Mouse (Mus musculus): ENCODE data around the gene Cmss1. TPM values are rescaled to one million over a fixed set of nuclear protein-coding genes. Genes with fewer than 3 reads are reported as not detected.

The Cmss1 gene
- total and polyA plus RNA-seq, 2 experiments from 2014 or later, result 14.7 to 43.4 TPM

- no peak overlapping the region for H3K27ac ChIP-seq (ENCODE audit: low read depth, low read length)
- WGBS, result 83% methylated on average over 1 of the region's 1 CpGs
- H3K4me1 ChIP-seq (ENCODE audit: insufficient read depth, low read length), result no peaks in the 10 kb centered on the region
- H3K36me3 ChIP-seq (ENCODE audit: insufficient read depth, low read length), result no peaks in the 10 kb centered on the region
- no peak overlapping the region for H3K4me3 ChIP-seq (ENCODE audit: low read depth, low read length)
- ATAC-seq (ENCODE audit: low FRiP score) (no peak), DNase-seq (ENCODE audit: low spot score) (no peak)
- no peak overlapping the region for H3K4me2 ChIP-seq (ENCODE audit: low read depth, low read length, poor library complexity, severe bottlenecking)
- H3K9me3 ChIP-seq (ENCODE audit: low read length), result no peaks in the 10 kb centered on the region
- no peaks in the 10 kb centered on the region for H3K27me3 ChIP-seq (ENCODE audit: insufficient read depth, low read length)
- H3K9ac ChIP-seq (replicated peaks; ENCODE audit: low read length, poor library complexity, severe bottlenecking), result no peak overlapping the region
- TF ChIP-seq CTCF (IDR thresholded peaks at IDR 0.05), result no peak
These were observed 71.9 kb downstream of the Cmss1 start for GRCm38 (mm10) chr16:57534811-57535210.

- Histone ChIP-seq H3K27ac (ENCODE audit: low read depth, low read length) (no peak overlapping the region), H3K27me3 (ENCODE audit: insufficient read depth, low read length) (no peaks in the 10 kb centered on the region), H3K9ac (replicated peaks; ENCODE audit: low read length, poor library complexity, severe bottlenecking) (no peak overlapping the region), H3K4me2 (ENCODE audit: low read depth, low read length, poor library complexity, severe bottlenecking) (no peak overlapping the region), H3K36me3 (ENCODE audit: insufficient read depth, low read length) (no peaks in the 10 kb centered on the region), H3K4me1 (ENCODE audit: insufficient read depth, low read length) (no peaks in the 10 kb centered on the region), H3K9me3 (ENCODE audit: low read length) (no peaks in the 10 kb centered on the region), H3K4me3 (ENCODE audit: low read depth, low read length) (no peak overlapping the region)
- no peak for DNase-seq (ENCODE audit: low spot score)
- no peak for ATAC-seq (ENCODE audit: low FRiP score)
- no peak for TF ChIP-seq CTCF (IDR thresholded peaks at IDR 0.05)
- WGBS, result 89% methylated on average over 1 of the region's 1 CpGs
These were observed 72.3 kb downstream of the Cmss1 start for GRCm38 (mm10) chr16:57534365-57534764.

GRCm38 (mm10) chr16:57532081-57532493, 74.6 kb downstream of the Cmss1 start:
- no peak overlapping the region for H3K9ac ChIP-seq (replicated peaks; ENCODE audit: low read length, poor library complexity, severe bottlenecking)
- H3K9me3 ChIP-seq (ENCODE audit: low read length), result no peaks in the 10 kb centered on the region
- H3K27me3 ChIP-seq (ENCODE audit: insufficient read depth, low read length), result no peaks in the 10 kb centered on the region
- 50% methylated on average over 6 of the region's 6 CpGs for WGBS
- H3K4me2 ChIP-seq (ENCODE audit: low read depth, low read length, poor library complexity, severe bottlenecking), result no peak overlapping the region
- H3K4me3 ChIP-seq (ENCODE audit: low read depth, low read length), result no peak overlapping the region
- H3K4me1 ChIP-seq (ENCODE audit: insufficient read depth, low read length), result no peaks in the 10 kb centered on the region
- no peak for TF ChIP-seq CTCF (IDR thresholded peaks at IDR 0.05)
- DNase-seq (ENCODE audit: low spot score) (no peak), ATAC-seq (ENCODE audit: low FRiP score) (no peak)
- H3K27ac ChIP-seq (ENCODE audit: low read depth, low read length), result no peak overlapping the region
- H3K36me3 ChIP-seq (ENCODE audit: insufficient read depth, low read length), result no peaks in the 10 kb centered on the region

GRCm38 (mm10) chr16:57530547-57530946, 76.1 kb downstream of the Cmss1 start:
- no peaks in the 10 kb centered on the region for H3K4me1 ChIP-seq (ENCODE audit: insufficient read depth, low read length)
- H3K9ac ChIP-seq (replicated peaks; ENCODE audit: low read length, poor library complexity, severe bottlenecking), result no peak overlapping the region
- no peaks in the 10 kb centered on the region for H3K36me3 ChIP-seq (ENCODE audit: insufficient read depth, low read length)
- DNase-seq (ENCODE audit: low spot score) (no peak), ATAC-seq (ENCODE audit: low FRiP score) (no peak)
- no peaks in the 10 kb centered on the region for H3K9me3 ChIP-seq (ENCODE audit: low read length)
- WGBS, result 90% methylated on average over 4 of the region's 4 CpGs
- no peak for TF ChIP-seq CTCF (IDR thresholded peaks at IDR 0.05)
- no peak overlapping the region for H3K27ac ChIP-seq (ENCODE audit: low read depth, low read length)
- H3K27me3 ChIP-seq (ENCODE audit: insufficient read depth, low read length), result no peaks in the 10 kb centered on the region
- no peak overlapping the region for H3K4me2 ChIP-seq (ENCODE audit: low read depth, low read length, poor library complexity, severe bottlenecking)
- H3K4me3 ChIP-seq (ENCODE audit: low read depth, low read length), result no peak overlapping the region

- no peak for TF ChIP-seq CTCF (IDR thresholded peaks at IDR 0.05)
- DNase-seq (ENCODE audit: low spot score) (no peak), ATAC-seq (ENCODE audit: low FRiP score) (no peak)
- Histone ChIP-seq H3K9me3 (ENCODE audit: low read length) (no peaks in the 10 kb centered on the region), H3K4me3 (ENCODE audit: low read depth, low read length) (no peak overlapping the region), H3K9ac (replicated peaks; ENCODE audit: low read length, poor library complexity, severe bottlenecking) (no peak overlapping the region), H3K4me2 (ENCODE audit: low read depth, low read length, poor library complexity, severe bottlenecking) (no peak overlapping the region), H3K27ac (ENCODE audit: low read depth, low read length) (no peak overlapping the region), H3K36me3 (ENCODE audit: insufficient read depth, low read length) (no peaks in the 10 kb centered on the region), H3K4me1 (ENCODE audit: insufficient read depth, low read length) (no peaks in the 10 kb centered on the region), H3K27me3 (ENCODE audit: insufficient read depth, low read length) (no peaks in the 10 kb centered on the region)
- WGBS, result 72% methylated on average over 4 of the region's 4 CpGs
These were observed 78.2 kb downstream of the Cmss1 start for GRCm38 (mm10) chr16:57528457-57528856.

- Histone ChIP-seq H3K27ac (ENCODE audit: low read depth, low read length) (no peak overlapping the region), H3K9me3 (ENCODE audit: low read length) (no peaks in the 10 kb centered on the region), H3K9ac (replicated peaks; ENCODE audit: low read length, poor library complexity, severe bottlenecking) (no peak overlapping the region), H3K4me2 (ENCODE audit: low read depth, low read length, poor library complexity, severe bottlenecking) (no peak overlapping the region), H3K4me1 (ENCODE audit: insufficient read depth, low read length) (no peaks in the 10 kb centered on the region), H3K4me3 (ENCODE audit: low read depth, low read length) (no peak overlapping the region), H3K27me3 (ENCODE audit: insufficient read depth, low read length) (no peaks in the 10 kb centered on the region), H3K36me3 (ENCODE audit: insufficient read depth, low read length) (no peaks in the 10 kb centered on the region)
- no peak for ATAC-seq (ENCODE audit: low FRiP score)
- no peak for TF ChIP-seq CTCF (IDR thresholded peaks at IDR 0.05)
- 94% methylated on average over 7 of the region's 7 CpGs for WGBS
- DNase-seq (ENCODE audit: low spot score), result no peak
These were observed 79.8 kb downstream of the Cmss1 start for GRCm38 (mm10) chr16:57526893-57527292.

All from midbrain, postnatal 0 days (tissue).